Mouse (Mus musculus) subcutaneous adipose tissue, adult 2 months (tissue): ENCODE results near the gene Scgb1c1. TPM values are rescaled to one million over a fixed set of nuclear protein-coding genes. Genes with fewer than 3 reads are reported as not detected.

ENCODE experiments used
- polyA plus RNA-seq: library from polyadenylated mRNA; depleted of rRNA; stranded (reverse); fragments of >200 nt; gene quantifications from 2 replicates; pipeline ENCODE4 v1.2.3, GENCODE M21; 2012; ENCODE audit warnings: low replicate concordance; rRNA removed

Scgb1c1 gene
- polyA plus RNA-seq: not detected in 2 replicates

DNA sequence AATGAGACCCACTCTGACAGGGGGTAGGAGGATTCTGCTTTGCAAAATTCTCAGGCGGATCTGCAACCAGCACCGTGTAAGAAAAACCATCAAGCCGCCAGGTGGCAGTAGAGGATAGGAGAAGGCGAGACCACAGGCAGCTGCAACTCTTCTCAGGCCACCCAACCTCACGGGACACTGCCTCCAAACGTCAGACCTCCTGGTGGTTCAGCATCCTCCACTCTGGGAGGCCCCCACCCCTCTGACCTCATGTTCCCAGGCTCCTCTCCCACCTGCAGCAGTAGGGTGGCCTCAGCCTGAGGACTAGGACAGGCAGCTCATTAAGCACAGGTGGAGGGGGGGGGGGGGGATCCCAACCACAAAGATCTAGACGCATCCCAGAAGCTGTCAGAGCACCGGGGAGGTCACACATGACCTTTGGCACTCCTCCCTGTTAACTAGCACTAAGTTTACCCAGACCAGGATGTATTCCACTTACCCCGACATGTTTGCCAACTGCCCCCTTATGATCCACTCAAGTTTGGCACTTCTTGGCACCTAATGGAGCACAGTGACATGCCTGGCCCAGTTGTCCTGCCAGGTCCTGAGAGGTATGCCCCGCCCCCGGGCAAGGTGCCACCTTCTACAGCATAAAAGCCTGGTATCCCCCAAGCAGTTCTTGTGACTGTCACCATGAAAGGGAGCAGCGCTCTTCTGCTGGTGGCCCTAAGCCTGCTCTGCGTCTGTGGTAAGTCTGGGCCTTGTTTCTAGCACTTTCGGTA lies at the start of gene Scgb1c1:
Scgb1c1 (plus strand) TSS at position 643 of the 761 bp plus-strand sequence.

GRCm38 (mm10) chr7:140821653-140822329 lies 23.6 kb upstream of the Scgb1c1 start, which contains the start of gene Zfp941:
Zfp941 (minus strand) TSS chr7:140822178.

DNA sequence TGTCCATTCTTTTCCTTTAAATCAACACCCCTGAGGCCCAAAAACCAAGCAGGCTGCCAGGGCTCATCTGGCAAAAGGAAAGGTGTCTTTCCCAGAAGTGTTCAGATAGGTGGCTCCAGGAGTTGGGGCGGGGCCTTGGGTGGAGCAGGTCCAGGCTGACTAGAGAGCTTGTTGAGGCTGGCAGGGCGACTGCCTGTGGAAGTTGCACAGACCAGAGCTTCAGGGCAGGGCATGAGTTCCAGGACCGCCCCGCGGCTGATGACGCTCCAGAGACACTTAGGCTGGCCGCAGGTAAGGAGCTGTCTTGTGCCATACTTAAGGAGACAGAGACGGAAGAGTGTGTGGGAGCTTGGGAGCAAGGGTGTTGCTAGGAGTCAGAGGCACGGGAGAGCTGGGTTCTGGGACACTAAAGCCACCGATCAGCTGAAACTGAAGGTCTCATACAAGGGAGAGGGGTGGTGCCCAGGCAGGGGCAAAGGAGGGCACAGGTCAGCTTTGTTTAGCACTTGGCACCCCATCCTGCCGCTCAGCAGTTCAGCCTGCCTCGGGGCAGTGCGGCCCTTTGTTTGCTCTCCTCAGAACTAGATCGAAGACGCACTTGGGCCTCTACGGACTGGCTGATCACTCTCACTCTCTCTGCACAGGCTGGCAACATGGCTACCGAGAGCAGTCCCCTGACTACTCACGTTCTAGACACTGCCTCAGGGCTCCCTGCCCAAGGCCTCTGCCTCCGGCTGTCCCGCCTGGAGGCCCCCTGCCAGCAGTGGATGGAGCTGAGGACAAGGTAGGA lies 10.2 kb upstream of the Scgb1c1 start, which contains the start of gene Urah:
Urah (plus strand) TSS at position 51 of the 790 bp plus-strand sequence.

GRCm38 (mm10) chr7:140847755-140848580 lies 2.6 kb downstream of the Scgb1c1 start, which contains the start of gene Odf3:
Odf3 (plus strand) TSS chr7:140847805.

GRCm38 (mm10) chr7:140855860-140856784 lies 10.8 kb downstream of the Scgb1c1 start, which contains the start of gene Gm45785:
Gm45785 (minus strand) TSS chr7:140856331.

GRCm38 (mm10) chr7:140856785-140857549 lies 11.6 kb downstream of the Scgb1c1 start, which contains the start of gene Ric8a:
Ric8a (plus strand) TSS chr7:140856957.

DNA sequence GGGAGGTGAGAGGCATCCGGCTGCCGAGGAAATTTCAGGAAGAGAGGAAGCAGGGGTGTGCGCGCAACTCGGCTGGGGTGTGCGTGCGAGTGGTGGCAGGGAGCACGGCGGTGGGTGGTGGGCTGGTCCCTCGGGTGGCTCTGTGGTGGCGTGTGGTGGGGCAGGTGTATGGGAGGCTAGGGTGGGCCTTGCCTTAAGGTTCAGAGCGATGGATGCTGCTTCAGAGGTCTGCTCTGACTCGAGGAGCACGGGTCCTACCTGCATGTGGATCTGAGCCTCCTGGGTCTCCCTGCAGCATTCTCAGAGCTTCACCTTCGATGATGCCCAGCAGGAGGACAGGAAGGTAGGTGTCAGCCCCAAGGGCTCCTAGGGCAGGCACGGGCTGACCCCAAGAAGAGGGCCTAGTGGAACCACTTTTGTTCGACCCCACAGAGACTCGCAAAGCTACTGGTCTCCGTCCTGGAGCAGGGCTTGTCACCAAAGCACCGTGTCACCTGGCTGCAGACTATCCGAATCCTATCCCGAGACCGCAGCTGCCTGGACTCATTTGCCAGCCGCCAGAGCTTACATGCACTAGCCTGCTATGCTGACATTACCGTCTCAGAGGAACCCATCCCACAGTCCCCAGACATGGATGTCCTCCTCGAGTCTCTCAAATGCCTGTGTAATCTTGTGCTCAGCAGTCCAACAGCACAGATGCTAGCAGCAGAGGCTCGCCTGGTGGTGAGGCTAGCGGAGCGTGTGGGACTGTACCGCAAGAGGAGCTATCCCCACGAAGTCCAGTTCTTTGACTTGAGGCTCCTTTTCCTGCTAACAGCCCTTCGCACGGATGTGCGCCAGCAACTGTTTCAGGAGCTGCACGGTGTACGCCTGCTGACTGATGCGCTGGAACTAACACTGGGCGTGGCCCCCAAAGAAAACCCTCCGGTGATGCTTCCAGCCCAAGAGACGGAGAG lies 12.5 kb downstream of the Scgb1c1 start, which contains the start of gene Bet1l:
Bet1l (minus strand) TSS at position 28 of the 956 bp plus-strand sequence.

GRCm38 (mm10) chr7:140881696-140882468 lies 36.5 kb downstream of the Scgb1c1 start, which contains the start of the genes Psmd13 and Sirt3:
Psmd13 (plus strand) TSS chr7:140881968.
Sirt3 (minus strand) TSS chr7:140882309.

Other genes starting within 250 kb of the Scgb1c1 start
- not detected in 2 replicates for gene Olfr46, start 244.3 kb upstream of the Scgb1c1 start, polyA plus RNA-seq
- not detected in 2 replicates for gene Olfr61, start 216.6 kb upstream of the Scgb1c1 start, polyA plus RNA-seq
- not detected in 2 replicates for gene Olfr53, start 199.1 kb upstream of the Scgb1c1 start, polyA plus RNA-seq
- gene Olfr539, start 185.6 kb upstream of the Scgb1c1 start, polyA plus RNA-seq: not detected in 2 replicates
- not detected in 2 replicates for gene Olfr45, start 163.6 kb upstream of the Scgb1c1 start, polyA plus RNA-seq
- gene Olfr541, start 148.3 kb upstream of the Scgb1c1 start, polyA plus RNA-seq: not detected in 2 replicates
- 256 and 502 TPM in 2 replicates for gene Cyp2e1, start 81.8 kb upstream of the Scgb1c1 start, polyA plus RNA-seq
- 0.07 and 0.33 TPM in 2 replicates for gene Syce1, start 57.7 kb upstream of the Scgb1c1 start, polyA plus RNA-seq
- gene Zfp941, start 23.4 kb upstream of the Scgb1c1 start, polyA plus RNA-seq: 0.15 TPM in 1 of 2 replicates, not detected in the other
- gene Urah, start 10.5 kb upstream of the Scgb1c1 start, polyA plus RNA-seq: 14.2 TPM in 1 of 2 replicates, not detected in the other
- gene Odf3, start 2.3 kb downstream of the Scgb1c1 start, polyA plus RNA-seq: 0.11 TPM in 1 of 2 replicates, not detected in the other
- gene Gm45785, start 10.8 kb downstream of the Scgb1c1 start, polyA plus RNA-seq: not detected in 2 replicates
- gene Ric8a, start 11.4 kb downstream of the Scgb1c1 start, polyA plus RNA-seq: 114 and 143 TPM in 2 replicates
- 37.8 and 39.1 TPM in 2 replicates for gene Bet1l, start 12.0 kb downstream of the Scgb1c1 start, polyA plus RNA-seq
- gene Psmd13, start 36.4 kb downstream of the Scgb1c1 start, polyA plus RNA-seq: 76.9 and 91.8 TPM in 2 replicates
- 30.7 and 38.8 TPM in 2 replicates for gene Sirt3, start 36.8 kb downstream of the Scgb1c1 start, polyA plus RNA-seq
- gene Cox8b, start 54.9 kb downstream of the Scgb1c1 start, polyA plus RNA-seq: 147 and 450 TPM in 2 replicates
- 0.87 TPM in 1 of 2 replicates, not detected in the other for gene Nlrp6, start 75.4 kb downstream of the Scgb1c1 start, polyA plus RNA-seq
- 55.4 and 73.1 TPM in 2 replicates for gene Pgghg, start 95.8 kb downstream of the Scgb1c1 start, polyA plus RNA-seq
- 2.9 and 7.4 TPM in 2 replicates for gene Ifitm5, start 104.7 kb downstream of the Scgb1c1 start, polyA plus RNA-seq
- 0.78 TPM in 1 of 2 replicates, not detected in the other for gene Gm45717, start 110.4 kb downstream of the Scgb1c1 start, polyA plus RNA-seq
- 1,434 and 1,895 TPM in 2 replicates for gene Ifitm2, start 110.4 kb downstream of the Scgb1c1 start, polyA plus RNA-seq
- gene Ifitm1, start 121.7 kb downstream of the Scgb1c1 start, polyA plus RNA-seq: 36.0 and 1,392 TPM in 2 replicates
- 721 and 1,416 TPM in 2 replicates for gene Ifitm3, start 165.2 kb downstream of the Scgb1c1 start, polyA plus RNA-seq
- gene Ifitm6, start 172.4 kb downstream of the Scgb1c1 start, polyA plus RNA-seq: 17.2 and 25.7 TPM in 2 replicates
- not detected in 2 replicates for gene Gm17387, start 183.6 kb downstream of the Scgb1c1 start, polyA plus RNA-seq
- 0.26 and 5.6 TPM in 2 replicates for gene B4galnt4, start 215.6 kb downstream of the Scgb1c1 start, polyA plus RNA-seq
- 1.7 and 14.7 TPM in 2 replicates for gene Pkp3, start 232.7 kb downstream of the Scgb1c1 start, polyA plus RNA-seq